Comparison of ENCODE assay signal across 14 mouse cellular contexts in genomic region chr9:16344902-16345855, GRCm38 (mm10).
DNase-seq lines count a peak whose midpoint lies in the region; ATAC-seq lines count a peak whose summit lies in the region.
"Had no signal": no experiment of that assay in that cellular context is flagged by ENCODE, and none has a peak within 500 bp of the region (broad histone marks: within the 10 kb centered on the region; RNA-seq: fewer than 3 reads in every experiment).

No protein-coding gene starts in this region.

- no peaks in the 10 kb centered on the region for H3K27me3 ChIP-seq in midbrain, embryonic 12.5 days
- H3K27me3 ChIP-seq: heart, embryonic 15.5 days; megakaryocyte, embryonic 14.5 days had no signal

- 79% methylated on average over 11 of the region's 11 CpGs for WGBS in midbrain, embryonic 12.5 days

- H3K9me3 ChIP-seq in midbrain, embryonic 12.5 days = no peaks in the 10 kb centered on the region
- H3K9me3 ChIP-seq: heart, embryonic 15.5 days; megakaryocyte, embryonic 14.5 days had no signal

- no peak overlapping the region for H3K9ac ChIP-seq in midbrain, embryonic 12.5 days (replicated peaks)
- H3K9ac ChIP-seq: heart, embryonic 15.5 days had no signal

- no peak overlapping the region for H3K4me3 ChIP-seq in midbrain, embryonic 12.5 days
- H3K4me3 ChIP-seq: erythroblast, embryonic 14.5 days; heart, embryonic 15.5 days; megakaryocyte, embryonic 14.5 days had no signal

- peak; percentile 46 for DNase-seq in right cerebral cortex, adult 18-20 months
- no peak for DNase-seq in right cerebral cortex, postnatal 4 days
- peak; percentile 59 to 75 for DNase-seq in layer of hippocampus, adult 18-20 months (ENCODE audit: low spot score in 2 of 2)
- no peak for DNase-seq in gastrocnemius, postnatal 36 days
- no peak for DNase-seq in spleen, adult 18-20 months
- DNase-seq in gastrocnemius, adult 18-20 months (ENCODE audit: low spot score) = no peak
- DNase-seq in urinary bladder, postnatal 4 days (ENCODE audit: low spot score in 2 of 2) = no peak
- DNase-seq: thymus, postnatal 4 days had no signal

- H3K36me3 ChIP-seq in midbrain, embryonic 12.5 days = no peaks in the 10 kb centered on the region
- H3K36me3 ChIP-seq: heart, embryonic 15.5 days had no signal

- peaks cover 24% of the 10 kb centered on the region for H3K4me1 ChIP-seq in midbrain, embryonic 12.5 days
- H3K4me1 ChIP-seq: megakaryocyte, embryonic 14.5 days had no signal

- intact Hi-C loops in gastrocnemius, postnatal 36 days (cut with DNase I) = no loop called here

- H3K27ac ChIP-seq in midbrain, embryonic 12.5 days (replicated peaks) = no peak overlapping the region
- H3K27ac ChIP-seq: heart, embryonic 15.5 days; kidney, postnatal 0 days had no signal

- H3K4me2 ChIP-seq in midbrain, embryonic 12.5 days (replicated peaks) = no peak overlapping the region
- H3K4me2 ChIP-seq: heart, embryonic 15.5 days; liver, embryonic 11.5 days had no signal

- ATAC-seq in midbrain, embryonic 12.5 days (ENCODE audit: low FRiP score, low read depth) = peak; percentile 31; the same call in 1 of the 2 replicates

Comparison
In these comparisons a context has a peak if more than half of its experiments do, and no peak if none do; other contexts are left out.
1. DNase-seq: peak in right cerebral cortex, adult 18-20 months (single experiment) and layer of hippocampus, adult 18-20 months (2 of 2); none in right cerebral cortex, postnatal 4 days (single experiment), gastrocnemius, postnatal 36 days (0 of 2), spleen, adult 18-20 months (0 of 2), gastrocnemius, adult 18-20 months (single experiment) and urinary bladder, postnatal 4 days (0 of 2).